Mouse (Mus musculus) brain, embryonic 14.5 days (tissue): ENCODE data around the gene Eya2.

ENCODE experiments used
- CTCF ChIP-seq: fragments of 200-500 bp; IDR thresholded peaks from 2 replicates; pipeline ENCODE4 v1.5.1; 2012; ENCODE audit warnings: inconsistent platforms, mild to moderate bottlenecking, moderate library complexity, borderline replicate concordance; ENCODE audit not compliant: insufficient read depth, insufficient read length; ENCODE audit errors: extremely low read depth
- POLR2A ChIP-seq: fragments of 200-500 bp; IDR thresholded peaks from 2 replicates; pipeline ENCODE4 v1.6.1; 2012; ENCODE audit warnings: mild to moderate bottlenecking, inconsistent platforms, borderline replicate concordance; ENCODE audit not compliant: poor library complexity, insufficient read depth, insufficient read length, severe bottlenecking; ENCODE audit errors: extremely low read depth

- TF ChIP-seq CTCF (no peak), POLR2A (no peak)
Measured at GRCm38 (mm10) chr2:165626826-165627225, 32.0 kb downstream of the Eya2 start.
